Mouse (Mus musculus): ENCODE results near the gene Zeb2.

Gene Zeb2

DNA sequence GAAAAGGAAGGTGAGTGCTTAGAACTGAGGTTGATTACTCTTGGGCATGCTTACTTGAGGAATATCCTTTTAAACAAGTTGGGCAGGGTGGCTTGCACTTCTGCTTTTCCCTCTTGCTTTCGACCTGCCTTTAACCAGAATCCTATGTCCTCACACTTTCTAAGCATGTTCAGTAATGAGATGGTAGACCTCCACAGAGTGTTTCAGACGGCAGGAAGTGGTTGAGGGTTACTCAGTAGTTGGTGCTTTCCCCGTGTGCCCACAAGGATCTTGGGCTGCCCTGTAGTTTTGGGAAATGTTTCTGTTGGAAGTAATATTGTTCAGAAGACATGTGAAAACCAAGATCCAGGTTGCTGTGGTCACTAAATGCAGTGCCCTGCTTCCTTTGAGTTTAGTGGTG, 135.5 kb downstream of the Zeb2 start:
- DNase-seq (ENCODE audit: low spot score): no peak

DNA sequence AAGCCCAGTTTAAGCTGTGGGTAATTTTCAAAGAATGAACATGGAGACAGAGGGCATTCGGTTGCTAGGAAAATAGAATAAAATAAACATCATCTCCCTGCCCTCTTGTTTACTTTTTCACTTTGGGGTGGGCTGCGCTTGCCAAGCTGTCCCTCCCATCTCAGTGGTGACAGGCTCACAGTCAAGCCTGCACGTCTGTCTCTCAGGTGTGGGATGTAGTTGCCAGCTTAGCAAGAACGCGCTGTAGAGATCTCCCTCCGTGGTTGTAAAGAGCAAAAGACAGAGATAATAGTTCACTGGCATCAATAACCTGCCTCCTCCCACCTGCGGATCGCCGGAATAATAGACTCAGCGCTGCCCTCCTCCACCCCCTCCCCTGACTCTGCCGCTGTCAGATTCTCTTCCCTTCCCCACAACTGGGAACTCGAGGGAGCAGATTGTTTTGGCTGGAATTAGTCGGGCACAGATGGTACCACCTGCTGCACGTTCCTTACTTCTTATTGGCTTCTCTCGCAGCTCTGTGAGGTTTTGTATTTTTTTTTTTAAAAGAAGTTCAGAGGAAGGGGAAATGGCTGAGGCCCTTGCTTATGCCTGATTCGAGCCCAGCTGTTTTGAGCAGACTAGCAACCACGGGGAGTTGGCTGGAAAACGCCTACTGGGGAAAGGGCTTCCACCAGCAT, 138.0 kb downstream of the Zeb2 start:
- no peak for DNase-seq (ENCODE audit: low spot score)

DNA sequence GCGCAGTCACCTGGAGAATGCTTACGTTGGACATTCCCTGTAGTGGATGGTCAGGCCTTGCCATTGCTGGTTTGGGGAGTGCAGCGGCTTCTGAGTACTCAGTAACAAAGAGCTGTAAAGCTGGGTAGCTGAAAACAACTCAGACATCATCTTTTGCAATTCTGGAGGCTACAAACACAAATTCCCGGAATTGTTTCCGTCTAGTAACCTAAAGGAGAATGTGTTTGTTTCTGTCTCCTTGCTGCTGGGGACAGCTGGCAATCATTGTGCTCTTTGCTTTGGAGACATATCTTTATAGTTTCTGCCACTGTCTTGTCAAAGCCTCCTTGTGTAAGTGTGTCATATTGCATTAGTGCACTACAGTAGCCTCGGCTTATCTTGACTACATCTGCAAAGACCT, 139.2 kb downstream of the Zeb2 start:
- no peak for DNase-seq (ENCODE audit: low spot score)

DNA sequence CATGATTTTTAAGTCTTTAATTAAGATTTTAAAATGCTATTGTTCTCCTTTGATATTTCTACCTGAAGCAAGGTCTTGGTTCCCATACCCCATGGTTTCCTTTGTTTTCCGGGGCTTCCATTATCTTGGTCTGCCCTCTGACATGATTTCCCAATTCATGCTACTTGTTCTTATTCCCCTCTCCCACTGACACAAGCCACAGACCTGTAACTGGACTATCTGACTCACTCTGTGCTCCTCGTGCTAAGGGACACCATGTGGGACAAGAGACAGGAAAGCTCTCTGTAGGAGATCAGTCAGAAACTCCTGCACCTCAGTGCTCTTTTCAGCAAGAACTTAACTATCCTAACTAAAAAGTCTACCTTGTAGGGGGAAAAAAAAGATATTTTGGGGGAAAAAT, 139.6 kb downstream of the Zeb2 start:
- DNase-seq (ENCODE audit: low spot score): no peak

DNA sequence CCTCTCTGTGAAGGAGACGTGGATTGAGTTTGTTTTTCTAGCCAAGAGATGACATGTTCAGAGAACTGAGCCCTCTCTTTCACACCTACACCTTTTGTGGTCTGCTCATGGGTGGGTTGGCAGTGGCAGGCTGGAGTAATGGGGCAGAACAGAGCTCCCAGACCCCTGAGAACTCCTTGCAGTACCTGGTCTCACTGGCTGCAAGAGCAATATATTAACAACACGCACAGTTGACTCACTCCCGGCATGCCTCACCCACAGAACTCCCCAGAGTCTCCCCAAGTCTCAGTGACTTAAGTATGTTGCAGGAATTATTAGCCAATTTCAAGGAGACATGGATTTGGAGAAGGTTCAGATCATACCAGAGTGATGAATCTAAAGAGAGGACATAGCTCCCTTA, 140.1 kb downstream of the Zeb2 start:
- no peak for DNase-seq (ENCODE audit: low spot score)

DNA sequence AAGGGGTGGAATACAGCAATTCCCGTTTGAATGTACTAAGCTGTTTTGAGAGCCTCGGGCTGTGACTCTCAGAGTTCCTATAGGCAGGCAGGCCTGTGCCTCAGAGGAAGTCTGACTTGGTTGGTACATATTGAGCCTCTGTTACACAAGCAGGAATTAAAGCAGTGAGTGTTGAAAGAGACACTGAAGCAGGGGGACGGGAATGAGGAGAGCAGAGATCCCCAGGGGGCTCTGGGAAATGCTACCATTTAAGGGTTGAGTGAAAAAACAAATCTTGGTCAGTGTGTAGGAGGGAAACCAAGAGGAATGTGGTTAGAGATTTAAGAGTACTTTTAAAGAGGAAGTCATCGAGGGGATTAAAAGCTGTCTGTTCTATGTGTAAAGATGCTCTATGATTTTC, 140.7 kb downstream of the Zeb2 start:
- DNase-seq (ENCODE audit: low spot score): no peak

DNA sequence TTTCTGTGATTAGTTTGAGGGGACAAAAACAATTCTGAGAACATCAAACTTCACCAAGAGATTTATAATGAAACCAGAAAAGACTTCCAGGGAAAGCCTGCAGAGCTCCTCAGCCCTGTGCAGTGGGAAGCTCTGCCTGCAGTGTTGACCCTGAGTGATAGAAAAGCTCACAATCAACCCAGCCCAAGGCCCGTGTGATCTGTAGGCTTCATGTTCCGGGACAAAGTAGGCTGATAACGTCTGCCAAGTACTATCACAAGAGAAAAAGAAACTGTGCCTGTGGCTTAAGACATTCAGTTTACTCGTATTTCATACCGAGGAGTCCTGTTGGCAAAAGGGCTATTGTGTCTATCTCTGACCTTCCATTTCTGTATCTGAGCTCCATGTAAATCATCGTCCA, 143.4 kb downstream of the Zeb2 start:
- DNase-seq (ENCODE audit: low spot score): peak; percentile 36

DNA sequence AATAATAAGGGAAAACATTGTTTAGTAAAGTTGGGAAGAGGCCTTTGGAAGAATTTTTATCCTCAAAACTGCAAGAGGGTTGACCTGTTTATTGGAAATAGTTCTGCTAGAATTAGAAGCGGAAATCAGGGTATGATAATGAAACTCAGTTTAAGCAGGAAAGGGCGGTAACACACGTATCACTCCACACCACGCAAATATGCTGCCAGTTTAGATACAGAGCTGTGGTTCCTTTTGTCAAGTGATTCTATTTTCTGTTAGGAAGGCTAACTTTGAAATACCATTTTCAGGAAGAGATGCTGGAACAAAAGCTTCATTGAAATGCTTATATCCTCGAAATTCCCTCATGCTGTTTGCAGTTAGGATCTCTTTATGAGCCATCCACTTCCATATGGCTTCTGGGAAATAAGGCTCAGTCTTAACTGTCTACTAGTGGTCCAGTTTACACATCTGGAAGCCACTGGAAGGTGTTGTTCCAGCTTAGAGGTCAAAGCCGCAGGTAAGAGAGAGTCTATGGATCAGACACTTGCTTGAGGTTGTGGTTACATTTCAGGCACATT, 147.0 kb downstream of the Zeb2 start:
- DNase-seq (ENCODE audit: low spot score): no peak

DNA sequence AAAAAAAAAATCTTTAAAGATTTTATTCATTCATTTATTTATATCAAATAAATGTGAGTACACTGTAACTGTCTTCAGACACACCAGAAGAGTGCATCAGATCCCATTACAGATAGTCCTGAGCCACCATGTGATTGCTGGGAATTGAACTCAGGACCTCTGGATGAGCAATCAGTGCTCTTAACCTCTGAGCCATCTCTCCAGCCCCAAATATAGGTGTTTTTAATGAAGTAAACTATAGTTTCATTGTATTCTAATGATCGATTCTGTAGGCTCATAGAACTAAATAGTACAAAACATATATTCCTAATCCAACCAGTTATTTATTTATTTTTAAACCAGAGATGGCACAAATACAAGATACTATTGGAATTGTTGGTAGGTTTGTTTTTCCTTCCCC, 147.6 kb downstream of the Zeb2 start:
- DNase-seq (ENCODE audit: low spot score): no peak

DNA sequence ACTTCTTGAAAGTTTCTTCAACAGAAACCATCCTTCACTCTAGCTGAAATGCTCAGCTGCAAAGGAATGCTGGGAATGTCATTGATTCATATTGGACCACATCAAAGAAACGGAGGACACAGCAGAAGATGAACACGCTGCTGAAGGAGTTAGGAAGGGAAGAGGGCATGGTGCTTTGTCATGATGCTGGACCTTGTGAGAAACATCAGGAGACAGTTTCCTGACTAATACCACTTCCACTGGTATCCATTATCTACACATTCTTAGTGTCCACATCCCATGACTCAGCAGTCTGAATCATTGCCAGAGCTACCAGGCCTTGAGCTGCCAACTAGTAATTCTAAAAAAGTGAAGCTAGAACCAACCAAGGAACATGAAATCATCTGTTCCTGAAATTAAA, 148.0 kb downstream of the Zeb2 start:
- DNase-seq (ENCODE audit: low spot score): no peak

DNA sequence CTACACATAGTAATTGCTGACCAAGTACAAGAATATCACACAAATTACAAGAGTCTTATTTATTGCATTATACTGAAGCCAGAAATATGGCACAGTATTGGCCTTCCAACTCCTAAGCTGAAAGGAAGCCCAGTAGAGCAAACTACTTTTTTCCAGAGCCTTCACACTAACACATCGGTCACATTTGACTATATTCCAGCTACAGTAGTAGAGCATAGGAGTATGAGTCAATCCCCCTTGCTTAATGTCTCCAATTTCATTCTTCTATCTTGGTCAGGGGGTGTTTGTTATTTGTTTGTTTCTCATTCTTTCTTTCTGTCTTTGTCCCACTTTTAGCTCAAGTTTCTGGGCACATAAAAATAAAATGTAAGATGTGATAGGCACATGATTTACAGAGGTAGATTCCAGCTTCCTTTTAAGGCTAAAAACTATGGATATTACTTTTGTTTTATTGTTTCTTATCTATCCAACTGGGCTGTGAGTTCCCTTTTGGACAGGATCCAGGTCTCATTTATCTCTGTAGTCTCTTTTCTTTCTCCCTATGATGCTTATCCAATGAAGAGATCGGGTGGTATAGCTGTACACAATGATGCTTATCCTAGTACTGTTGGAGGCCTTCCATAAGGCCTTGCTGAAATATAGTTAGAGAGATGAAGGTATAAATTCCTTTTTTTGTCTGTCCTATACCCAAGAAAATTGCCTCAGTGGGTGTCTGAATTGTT, 151.2 kb downstream of the Zeb2 start:
- DNase-seq (ENCODE audit: low spot score): no peak

DNA sequence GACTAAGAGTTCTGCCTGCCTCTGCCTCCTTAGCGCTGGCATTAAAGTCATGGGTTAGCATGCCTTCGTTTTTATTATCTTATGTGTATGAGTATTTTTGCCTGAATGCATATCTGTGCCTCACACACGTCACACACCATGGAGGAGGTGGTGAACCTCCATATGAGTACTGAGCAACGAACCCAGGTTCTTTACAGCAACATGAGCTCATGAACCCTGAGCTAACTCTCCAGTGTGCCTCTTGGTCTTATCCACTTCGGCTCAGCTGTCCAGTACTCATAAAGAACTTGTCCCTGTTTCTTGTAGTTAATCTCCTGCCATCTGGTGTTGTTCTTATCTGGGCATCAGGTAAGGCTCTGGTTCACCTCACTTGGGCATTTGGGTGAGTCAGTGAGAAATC, 154.6 kb downstream of the Zeb2 start:
- no peak for DNase-seq (ENCODE audit: low spot score)

DNA sequence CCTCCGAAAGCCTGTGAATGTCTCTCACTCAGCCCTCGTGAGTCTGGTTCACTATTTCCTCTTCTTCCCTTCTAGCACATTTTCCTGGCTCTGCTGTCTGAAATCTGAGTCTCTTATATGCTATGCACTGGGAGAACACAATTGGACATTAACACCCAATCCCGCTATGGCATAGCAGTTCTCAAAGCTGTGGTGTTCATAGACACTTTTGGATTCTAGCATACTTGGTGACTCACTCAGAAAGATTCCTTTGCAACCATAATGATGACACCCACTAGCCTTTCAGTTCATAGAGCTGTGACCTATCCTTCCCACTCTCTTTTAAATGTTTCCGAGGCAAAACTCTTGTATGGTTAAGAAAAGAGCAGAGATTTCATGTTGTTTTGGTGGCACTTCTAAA, 156.0 kb downstream of the Zeb2 start:
- no peak for DNase-seq (ENCODE audit: low spot score)

DNA sequence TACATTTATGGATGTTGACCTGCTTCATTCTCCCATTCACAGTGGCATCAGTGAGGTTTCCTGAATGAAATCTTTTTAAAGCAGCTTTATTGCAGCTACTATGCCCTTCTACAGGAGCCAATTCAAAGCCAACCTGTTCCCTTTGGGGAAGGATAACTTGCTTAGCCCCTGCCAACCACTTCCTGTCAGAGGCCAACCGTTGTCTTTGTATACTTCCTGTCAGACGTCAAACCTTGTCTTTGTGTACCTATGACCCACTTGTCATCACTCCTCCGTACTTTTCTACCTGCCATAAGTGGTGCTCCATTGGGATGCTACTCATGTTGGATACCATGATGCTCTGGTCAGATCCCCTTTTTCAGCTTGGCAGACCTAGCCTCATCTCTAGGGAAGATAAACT, 156.6 kb downstream of the Zeb2 start:
- no peak for DNase-seq (ENCODE audit: low spot score)

DNA sequence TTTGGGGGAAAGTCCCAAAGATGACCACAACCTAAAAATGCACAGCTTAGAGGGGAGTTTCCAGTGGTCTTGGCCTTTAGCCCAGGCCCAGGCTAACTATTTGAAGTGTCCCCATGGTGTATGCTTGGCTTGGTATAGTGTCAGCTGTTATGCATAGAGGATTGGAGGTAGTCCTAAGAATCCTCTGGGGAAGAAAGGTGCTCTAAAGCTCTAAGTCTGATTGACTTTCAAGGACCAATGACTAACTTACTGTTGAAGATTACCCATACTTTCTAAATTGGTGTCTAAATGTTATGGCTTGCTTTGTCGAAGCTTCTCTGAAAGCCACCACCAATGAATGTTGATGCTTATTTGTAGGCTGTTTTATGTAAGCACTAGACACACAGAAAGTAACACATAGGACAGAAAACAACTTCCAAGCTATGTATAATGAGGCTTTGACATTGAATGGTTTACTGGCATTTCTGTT, 159.8 kb downstream of the Zeb2 start:
- DNase-seq (ENCODE audit: low spot score): no peak

DNA sequence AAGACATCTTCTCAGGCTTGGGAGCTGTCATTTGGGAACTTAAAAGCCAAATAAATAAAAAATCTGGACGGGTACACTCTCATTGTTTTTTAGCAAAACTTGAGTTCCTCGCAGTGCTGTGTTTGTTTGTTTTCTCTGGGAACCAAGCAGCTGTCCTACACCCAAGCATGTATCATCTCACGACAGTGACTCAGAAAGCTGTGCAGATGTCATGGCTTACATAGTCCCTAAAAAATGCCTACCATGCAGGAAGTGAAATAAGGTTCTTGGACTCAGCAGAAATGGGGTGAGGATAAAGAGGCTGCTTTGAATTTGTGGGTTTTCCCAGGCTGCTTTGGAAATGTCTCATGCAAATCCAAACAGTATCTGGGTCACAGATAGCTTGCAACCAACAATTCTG, 161.0 kb downstream of the Zeb2 start:
- DNase-seq (ENCODE audit: low spot score): no peak

DNA sequence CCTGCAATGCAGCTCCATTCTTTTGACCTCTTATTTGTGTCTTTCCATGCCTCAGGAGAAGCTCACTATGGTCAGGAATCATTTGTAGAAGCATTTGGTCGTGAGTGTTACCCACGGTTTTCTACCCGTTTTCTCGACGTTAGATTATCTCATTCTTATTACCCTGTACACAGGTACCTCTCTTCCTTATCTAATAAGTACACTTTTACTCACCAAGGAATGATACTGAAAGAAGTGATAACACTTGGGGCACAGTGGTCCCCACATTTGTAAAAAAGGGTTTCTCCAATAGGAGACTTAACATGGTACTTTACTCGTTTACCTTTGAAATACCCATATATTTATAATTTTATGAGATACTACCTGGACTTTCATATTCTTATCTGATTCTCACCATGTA, 161.7 kb downstream of the Zeb2 start:
- no peak for DNase-seq (ENCODE audit: low spot score)

DNA sequence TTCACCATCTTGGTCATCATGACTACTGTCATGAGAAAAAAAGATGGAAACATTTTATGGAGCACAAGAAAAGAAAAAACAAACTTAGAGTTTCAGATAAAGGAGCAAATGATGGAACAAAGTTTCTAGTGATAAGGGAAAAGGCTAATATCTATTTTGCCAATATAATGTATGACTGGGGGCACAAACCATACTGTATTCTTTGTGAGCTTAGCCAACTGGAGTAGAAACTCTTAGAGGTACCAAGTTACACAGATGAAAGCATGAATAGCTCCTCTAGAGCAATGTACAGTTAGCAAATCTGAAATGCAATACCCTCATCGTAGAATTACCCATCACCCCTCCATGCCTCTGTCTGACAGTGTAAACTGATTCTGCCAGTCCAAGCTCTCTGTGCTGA, 163.0 kb downstream of the Zeb2 start:
- no peak for DNase-seq (ENCODE audit: low spot score)

DNA sequence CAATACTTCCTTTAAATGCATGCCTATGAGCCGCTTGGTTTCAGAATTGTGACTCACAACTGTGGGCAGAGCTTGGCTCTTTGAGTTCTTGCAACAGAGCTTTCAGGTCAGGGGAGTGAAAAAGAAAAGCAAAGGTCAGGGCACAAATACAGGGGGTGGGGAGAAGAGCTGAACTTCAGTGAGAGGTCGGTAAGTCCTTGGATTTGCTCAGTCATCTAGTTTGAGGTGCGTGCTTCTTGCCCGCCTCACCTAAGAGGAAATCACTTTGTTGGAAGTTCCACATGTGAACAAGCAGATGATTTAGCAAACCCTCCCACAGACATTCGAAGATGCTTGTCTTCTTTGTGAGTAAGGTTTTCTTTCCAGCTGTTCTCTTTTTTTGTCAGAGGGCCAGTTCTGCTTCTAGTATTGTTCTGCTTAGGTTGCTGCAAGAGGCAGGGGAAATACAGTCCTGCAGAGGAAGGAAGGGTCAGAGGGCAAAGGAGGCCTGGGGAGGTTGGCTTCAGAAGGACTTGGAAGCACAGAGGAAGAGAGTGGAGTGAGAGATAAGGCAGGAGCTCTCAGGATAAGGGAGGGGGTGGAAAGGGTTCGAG, 164.3 kb downstream of the Zeb2 start:
- DNase-seq (ENCODE audit: low spot score): no peak

DNA sequence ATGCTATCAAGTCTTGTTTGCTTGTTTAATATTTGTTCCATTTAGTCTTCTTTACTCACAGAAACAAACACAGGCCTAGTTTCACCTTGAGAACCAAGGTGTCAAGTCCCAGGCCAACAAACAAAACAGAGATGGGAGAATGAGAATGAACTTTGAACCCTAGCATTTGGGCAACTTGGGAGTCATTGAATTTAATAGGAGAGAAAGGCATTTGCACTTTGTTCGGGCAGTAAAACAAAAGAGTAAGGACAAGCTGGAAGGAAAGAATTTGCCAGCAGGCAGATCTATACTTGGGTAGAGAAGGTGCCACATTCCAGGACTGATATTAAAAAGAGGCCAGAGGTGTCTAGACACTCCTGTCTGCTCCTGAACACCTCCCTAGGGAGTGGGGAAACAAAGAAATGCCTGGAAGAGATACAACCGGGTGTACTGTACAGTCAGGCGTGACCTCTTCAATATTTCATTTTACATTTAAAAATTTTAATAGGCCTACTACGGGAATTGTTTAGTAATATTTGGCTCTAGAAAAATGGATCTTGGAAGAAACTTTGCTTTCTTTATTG, 165.5 kb downstream of the Zeb2 start:
- no peak for DNase-seq (ENCODE audit: low spot score)

DNA sequence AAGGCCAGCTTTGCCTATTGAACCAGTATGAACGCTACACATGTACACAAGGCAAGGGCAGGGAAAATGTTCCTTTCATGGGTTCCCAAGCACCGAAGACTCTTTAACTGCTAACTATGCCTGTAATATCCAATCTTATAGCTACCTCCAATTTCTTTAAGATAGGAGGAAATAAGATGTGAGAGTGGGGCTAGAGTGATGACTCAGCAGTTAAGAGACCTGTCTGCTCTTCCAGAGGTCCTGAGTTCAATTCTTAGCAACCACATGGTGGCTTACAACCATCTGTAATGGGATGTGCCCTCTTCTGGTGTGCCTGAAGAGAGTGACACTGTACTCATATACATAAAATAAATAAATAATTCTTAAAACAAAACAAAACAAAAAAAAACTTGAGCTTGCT, 172.5 kb downstream of the Zeb2 start:
- no peak for DNase-seq (ENCODE audit: low spot score)
